Mouse (Mus musculus): Measurements from ENCODE around the gene Ccdc136. TPM values are rescaled to one million over a fixed set of nuclear protein-coding genes. Genes with fewer than 3 reads are reported as not detected.

The Ccdc136 gene
- polyA plus RNA-seq, 1 experiment from 2014 or later = 1.8 TPM

DNA sequence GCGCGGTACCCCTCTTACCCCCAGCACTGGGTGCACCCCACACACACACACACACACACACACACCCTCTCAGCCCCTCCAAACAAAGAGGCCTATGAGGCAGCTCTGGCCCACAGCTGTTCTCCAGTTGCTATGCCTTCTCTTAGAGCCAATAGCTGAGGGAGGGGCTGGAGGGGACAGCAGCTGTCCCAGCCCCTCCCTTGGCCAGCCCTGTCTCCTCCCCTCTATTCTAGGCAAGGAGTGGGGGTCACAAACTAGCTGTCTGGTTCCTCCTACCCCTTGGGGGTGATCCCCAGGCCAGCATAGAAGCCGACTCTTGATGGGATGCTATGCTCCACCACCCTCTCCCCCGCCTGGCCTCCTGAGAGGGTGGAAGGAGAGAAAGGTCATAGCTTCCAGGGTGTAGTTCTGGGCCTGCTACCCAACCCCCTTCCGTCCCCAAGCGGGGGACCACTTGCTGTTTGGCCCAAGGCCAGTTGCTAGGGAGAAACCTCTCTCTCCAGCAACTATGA lies 39.9 kb downstream of the Ccdc136 start:
- DNase-seq (ENCODE audit: low spot score) = no peak

DNA sequence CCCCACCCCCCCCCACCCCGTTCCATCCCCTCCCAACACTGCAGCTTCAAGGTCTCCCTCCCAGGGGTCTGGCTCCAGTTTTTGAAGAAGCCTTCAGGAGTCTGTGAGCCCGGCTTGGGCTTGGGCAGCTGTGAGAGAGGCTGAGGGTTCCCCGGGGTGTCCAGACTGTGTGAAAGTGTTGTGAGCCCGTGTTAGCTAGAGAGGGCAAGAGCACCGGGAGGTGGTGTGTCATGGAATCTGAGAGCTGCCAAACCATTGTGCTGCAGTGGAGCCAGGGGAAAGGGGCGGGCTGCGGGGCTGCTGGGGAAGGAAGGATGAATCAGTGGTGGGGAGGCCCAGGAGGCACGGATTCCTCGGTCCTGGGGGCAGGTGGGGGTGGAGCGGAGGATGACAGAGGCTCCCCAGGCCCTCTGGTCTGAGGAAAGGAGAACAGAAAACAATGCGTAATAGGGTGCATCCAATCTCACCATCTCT lies 40.4 kb downstream of the Ccdc136 start:
- DNase-seq (ENCODE audit: low spot score) = no peak

DNA sequence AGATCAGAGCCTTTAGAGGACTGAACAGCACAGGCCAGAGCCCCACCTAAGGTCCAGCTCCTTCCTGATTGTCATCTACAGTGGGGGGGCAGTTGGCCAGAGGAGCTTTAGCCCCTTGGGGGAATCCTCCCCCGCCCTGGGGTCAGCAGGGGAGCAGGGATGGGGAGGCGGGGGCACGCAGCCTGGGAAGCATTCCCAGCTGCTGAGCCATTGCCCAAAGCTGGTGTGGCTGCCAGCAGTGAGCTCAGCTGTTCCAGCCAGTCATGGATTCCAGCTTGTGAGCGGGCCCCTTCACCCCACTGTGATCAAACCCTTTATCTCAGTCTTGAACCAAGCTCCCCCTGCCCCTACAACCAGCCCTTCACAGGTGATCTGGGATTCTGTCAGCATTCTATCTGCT lies 43.1 kb downstream of the Ccdc136 start:
- DNase-seq (ENCODE audit: low spot score) = no peak

DNA sequence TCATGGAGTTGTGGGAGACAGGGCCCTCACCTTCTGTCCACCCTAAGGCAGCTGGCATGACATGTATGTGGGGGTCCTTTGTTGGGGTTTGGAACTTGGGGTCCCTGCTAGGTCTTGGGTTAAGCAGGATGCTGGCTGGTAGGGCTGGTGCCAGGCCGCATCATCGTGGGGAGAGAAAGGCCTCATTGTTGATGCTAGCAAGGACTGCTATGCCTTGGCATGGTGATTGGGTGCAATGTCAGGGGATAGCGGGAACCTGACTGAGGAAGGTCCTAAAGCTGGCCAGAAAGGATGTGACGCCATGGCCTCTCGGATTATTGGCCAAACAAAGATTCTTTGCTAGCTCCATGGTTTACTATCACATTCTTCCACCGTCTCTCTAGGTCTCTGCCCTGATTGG lies 43.7 kb downstream of the Ccdc136 start:
- DNase-seq (ENCODE audit: low spot score) = no peak

DNA sequence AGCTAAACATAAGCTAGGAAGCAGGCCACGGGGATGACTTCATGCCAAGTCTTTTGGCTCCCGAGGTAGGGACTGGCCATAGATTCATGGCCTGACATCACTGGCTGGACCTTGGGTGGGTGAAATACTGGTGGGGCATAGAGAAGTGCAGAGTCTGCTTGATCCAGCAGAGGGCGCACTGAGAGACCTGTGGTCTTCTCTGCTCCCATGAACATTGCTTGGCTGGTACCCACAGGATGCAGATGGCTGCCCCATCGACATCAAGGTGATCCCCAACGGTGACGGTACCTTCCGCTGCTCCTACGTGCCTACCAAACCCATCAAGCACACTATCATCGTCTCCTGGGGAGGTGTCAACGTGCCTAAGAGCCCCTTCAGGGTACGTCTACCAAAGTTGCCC lies 48.7 kb downstream of the Ccdc136 start:
- DNase-seq (ENCODE audit: low spot score) = peak; percentile 43

DNA sequence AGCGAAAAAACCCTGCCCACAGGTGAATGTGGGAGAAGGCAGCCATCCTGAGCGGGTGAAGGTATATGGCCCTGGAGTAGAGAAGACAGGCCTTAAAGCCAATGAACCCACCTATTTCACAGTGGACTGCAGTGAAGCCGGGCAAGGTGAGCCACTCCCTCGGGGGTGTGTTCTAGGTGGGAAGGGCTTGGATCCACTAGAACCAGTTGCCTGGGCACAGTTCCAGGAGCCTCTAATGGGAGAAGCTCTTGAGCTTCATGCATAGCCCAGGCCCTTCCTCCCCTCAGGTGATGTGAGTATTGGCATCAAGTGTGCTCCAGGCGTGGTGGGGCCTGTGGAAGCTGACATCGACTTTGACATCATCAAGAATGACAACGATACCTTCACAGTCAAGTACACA lies 49.2 kb downstream of the Ccdc136 start:
- no peak for DNase-seq (ENCODE audit: low spot score)

DNA sequence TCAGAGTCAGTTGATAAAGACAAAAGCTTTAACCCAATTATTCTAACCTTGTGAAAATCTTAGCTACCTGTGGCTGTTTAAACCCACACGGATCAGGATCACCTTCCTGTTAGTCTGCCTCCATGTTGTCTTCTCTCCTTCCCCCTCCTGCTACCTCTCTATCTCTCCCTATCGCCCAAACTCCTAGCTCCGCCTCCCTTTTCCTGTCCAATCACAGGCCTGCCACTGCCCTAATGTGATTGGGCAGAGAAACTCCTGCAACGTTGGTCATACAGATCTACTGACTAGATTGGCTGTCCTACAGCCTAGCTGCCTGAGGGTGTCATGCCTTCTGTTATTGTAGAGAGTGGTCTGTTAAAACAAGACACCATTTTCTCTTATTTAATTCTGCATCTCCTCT lies 53.7 kb downstream of the Ccdc136 start:
- no peak for DNase-seq (ENCODE audit: low spot score)

DNA sequence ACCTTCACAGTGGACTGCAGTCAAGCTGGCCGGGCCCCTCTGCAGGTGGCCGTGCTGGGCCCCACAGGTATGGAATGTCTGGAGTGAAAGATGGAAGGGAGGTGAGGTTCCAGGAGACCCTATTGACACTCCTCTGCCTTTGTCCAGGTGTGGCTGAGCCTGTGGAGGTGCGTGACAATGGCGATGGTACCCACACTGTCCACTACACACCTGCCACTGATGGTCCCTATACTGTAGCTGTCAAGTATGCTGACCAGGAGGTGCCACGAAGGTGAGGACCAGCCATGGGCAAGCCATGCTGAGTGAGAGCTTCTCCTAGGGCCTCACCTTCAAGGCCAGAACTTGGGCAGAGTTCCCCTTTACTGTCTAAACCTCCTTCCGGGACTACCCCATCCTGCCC lies 54.6 kb downstream of the Ccdc136 start:
- DNase-seq (ENCODE audit: low spot score) = no peak

DNA sequence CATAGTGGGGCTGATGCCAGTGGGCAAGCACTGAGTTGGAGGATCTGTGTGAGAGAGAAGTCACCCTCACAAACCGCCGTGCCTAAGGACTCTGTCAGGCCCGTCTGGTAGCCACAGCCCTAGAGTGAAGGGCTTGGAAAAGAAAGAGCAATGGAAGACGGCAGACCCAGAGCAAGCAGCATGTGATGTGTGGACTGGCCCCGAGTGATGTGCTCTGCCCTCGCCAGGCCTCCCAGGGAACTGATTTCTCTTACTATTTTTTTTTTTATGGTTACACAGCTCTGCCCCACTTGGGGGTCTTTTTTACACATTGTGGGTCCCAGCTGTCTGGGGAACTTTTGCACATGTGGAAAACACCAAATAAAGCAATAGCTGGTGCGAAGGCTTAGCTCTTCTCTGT lies 65.4 kb downstream of the Ccdc136 start:
- no peak for DNase-seq (ENCODE audit: low spot score)

DNA sequence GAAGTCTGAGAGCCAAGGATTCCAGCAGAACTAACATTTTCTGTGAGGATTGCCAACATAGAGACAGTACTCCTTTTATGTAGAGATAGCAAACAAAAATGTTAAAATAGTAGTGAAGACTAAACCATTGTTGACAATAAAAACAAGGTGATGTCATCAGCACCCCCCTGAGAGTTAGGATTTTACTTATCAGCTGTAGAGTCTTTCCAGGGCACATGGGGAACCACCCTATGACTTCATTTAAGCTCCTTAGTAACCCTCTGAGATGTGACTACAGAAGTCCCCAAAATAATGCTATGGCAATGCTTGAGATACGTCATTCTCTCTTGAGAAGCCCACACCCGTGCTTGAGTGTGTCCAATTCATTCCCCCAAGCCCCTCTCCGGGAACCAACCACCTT lies 67.3 kb downstream of the Ccdc136 start:
- no peak for DNase-seq (ENCODE audit: low spot score)

DNA sequence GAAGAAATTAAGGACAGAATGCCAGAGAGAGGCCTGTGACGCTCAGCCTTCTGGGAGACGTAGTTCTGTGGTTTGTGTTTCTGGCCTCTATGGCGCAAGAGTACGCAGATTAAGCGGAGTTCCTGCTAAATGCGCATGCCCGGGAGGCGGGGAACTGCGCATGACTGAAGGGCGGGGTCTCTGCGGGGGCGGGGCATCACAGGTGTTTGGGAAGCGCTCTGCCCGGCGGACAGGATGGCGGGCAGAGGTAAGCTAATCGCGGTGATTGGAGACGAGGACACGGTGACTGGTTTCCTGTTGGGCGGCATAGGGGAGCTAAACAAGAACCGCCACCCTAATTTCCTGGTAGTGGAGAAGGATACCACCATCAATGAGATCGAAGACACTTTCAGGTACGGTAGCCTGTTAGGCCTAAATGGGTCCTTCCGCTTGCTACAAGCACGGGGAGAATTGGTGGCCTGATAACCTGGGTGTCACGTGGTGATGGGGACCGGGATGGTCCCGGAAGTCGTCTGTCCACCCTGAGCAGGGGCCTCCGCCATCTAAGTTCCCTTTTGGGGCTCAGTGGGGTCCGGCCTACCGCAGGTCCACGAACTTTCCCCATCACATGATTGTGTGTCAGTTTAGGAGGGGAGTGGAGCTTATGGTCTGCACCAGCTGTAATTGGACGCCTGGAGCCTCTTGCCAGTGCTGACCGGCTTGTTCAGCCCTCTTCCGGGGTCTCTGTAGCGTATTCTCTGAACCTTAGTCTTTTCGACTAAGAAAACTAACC lies 71.7 kb downstream of the Ccdc136 start, which contains the start of gene Atp6v1f:
Atp6v1f (plus strand) TSS at position 136 of the 772 bp plus-strand sequence.
- DNase-seq (ENCODE audit: low spot score) = peak; percentile 95

DNA sequence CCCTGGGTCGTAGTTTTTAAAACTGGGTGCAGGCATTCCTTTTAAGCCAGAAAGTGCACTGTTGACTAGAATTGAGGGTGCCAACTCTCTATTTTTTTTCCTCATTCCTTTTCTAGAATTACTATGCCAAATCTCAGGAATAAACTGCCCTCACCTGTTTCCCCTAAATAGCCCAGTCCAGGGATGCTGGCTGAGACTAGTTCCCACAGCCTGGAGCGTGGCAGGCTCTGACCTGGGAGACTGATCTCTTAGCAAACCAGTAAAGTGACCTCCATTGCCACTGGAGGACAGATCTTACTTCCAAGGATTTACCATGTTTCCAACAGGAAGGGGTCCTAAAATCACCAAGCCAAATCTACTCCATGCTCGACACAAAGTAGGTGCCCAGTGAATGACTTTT lies 72.7 kb downstream of the Ccdc136 start:
- DNase-seq (ENCODE audit: low spot score) = no peak

DNA sequence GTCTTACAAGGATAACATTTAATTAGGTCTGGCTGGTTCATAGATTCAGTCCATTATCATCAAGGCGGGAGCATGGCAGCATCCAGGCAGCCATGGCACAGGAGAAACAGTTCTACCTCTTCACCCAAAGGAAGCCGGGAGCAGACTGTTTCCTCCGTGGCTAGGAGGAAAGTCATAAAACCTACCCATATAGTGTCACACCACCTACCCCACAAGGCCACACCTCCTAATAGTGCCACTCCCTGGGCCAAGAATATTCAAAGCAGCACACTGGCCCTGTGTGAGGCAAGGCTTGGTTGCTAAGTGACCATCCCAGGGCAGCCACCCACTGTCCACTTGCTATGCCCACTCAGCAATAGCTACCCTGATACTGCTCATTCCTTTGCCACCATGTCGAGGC lies 75.0 kb downstream of the Ccdc136 start, which contains the start of gene Atp6v1fnb:
Atp6v1fnb (plus strand) TSS at position 301 of the 400 bp plus-strand sequence.
- DNase-seq (ENCODE audit: low spot score) = no peak

DNA sequence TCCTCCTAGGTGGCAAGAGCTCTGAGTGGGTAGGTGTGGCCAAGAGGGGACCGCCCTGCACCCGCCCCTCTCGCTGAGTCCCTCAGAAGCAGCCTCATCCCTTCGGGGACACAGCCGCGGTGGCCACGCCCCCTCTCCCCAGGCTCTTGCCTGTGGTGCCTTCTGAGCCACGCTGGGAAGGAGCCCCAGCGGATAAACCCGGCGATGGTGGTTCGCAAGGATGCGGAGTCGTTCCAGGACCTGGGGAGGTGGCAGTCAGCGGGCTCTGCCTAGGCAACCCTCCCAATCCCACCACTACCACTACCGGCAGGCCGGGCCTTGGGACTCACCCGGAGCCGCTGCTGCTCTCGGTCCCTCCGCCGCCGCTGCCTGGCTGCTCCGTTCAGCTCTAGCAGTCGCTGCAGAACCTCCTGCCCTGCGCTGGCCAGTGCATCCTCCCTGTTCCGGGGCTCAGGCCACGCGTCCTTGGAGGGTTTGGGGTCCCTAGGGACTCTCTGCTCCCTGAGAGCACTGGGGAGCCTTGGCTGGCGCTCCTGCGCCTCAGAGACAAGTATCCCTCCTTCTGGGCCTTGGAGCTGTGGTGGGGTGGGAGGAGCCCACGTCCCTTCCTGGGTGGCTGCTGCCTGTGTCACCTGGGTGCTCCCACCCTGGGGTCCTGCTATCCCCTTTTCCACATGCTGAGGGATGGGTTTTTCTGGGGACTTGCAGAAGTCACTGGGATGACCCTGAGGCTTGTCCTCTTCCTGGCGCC lies 78.0 kb downstream of the Ccdc136 start:
- peak; percentile 86 for DNase-seq (ENCODE audit: low spot score)

DNA sequence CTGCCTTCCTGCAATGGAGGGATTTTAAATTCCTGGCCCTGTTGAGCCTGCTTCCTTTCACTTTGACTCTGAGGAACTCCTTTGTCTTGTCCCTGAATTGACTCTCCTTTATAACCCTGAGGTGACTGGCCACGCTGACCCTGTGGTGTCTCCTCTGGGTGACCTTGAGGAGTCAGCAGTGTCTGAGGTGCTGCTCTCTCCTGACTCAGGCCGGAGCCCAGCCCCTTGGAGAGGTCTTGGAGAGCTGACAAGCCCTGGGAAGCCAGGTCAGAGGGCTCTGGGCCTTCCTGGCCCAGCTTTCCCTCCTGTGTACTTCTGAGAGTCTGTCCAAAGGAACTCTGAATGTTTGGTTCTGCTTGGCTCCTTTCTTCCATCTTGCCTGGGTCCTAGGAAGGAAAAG lies 78.6 kb downstream of the Ccdc136 start:
- no peak for DNase-seq (ENCODE audit: low spot score)

Small RNA genes lying within 50 kb of the gene (microRNA-seq; reads per million reads assigned to microRNA genes)
- gene Gm26220 (ENCODE audit: borderline number of aligned reads) (not detected), gene Gm44354 (ENCODE audit: borderline number of aligned reads) (not detected)

Other genes with a start within 250 kb of the Ccdc136 start
- gene Rbm28, start 231.3 kb upstream of the Ccdc136 start, polyA plus RNA-seq (2015; fragmentation: Nextera tagmentation; extraction: Ambion mirVana) = 30.7 and 31.0 TPM in 2 replicates
- 0.05 and 0.09 TPM in 2 replicates for gene Prrt4, start 216.7 kb upstream of the Ccdc136 start, polyA plus RNA-seq (2015; fragmentation: Nextera tagmentation; extraction: Ambion mirVana)
- gene Impdh1, start 179.9 kb upstream of the Ccdc136 start, polyA plus RNA-seq (2015; fragmentation: Nextera tagmentation; extraction: Ambion mirVana) = 138 and 141 TPM in 2 replicates
- 55.2 and 59.9 TPM in 2 replicates for gene Hilpda, start 123.8 kb upstream of the Ccdc136 start, polyA plus RNA-seq (2015; fragmentation: Nextera tagmentation; extraction: Ambion mirVana)
- gene Fam71f2, start 116.7 kb upstream of the Ccdc136 start, polyA plus RNA-seq (2015; fragmentation: Nextera tagmentation; extraction: Ambion mirVana) = 0.61 and 0.73 TPM in 2 replicates
- not detected in 2 replicates for gene Fam71f1, start 77.2 kb upstream of the Ccdc136 start, polyA plus RNA-seq (2015; fragmentation: Nextera tagmentation; extraction: Ambion mirVana)
- 106 and 118 TPM in 2 replicates for gene Calu, start 48.2 kb upstream of the Ccdc136 start, polyA plus RNA-seq (2015; fragmentation: Nextera tagmentation; extraction: Ambion mirVana)
- gene Opn1sw, start 7.8 kb upstream of the Ccdc136 start, polyA plus RNA-seq (2015; fragmentation: Nextera tagmentation; extraction: Ambion mirVana) = 0.15 and 0.17 TPM in 2 replicates
- 0.17 and 0.35 TPM in 2 replicates for gene Flnc, start 36.9 kb downstream of the Ccdc136 start, polyA plus RNA-seq (2015; fragmentation: Nextera tagmentation; extraction: Ambion mirVana)
- 381 and 416 TPM in 2 replicates for gene Atp6v1f, start 71.4 kb downstream of the Ccdc136 start, polyA plus RNA-seq (2015; fragmentation: Nextera tagmentation; extraction: Ambion mirVana)
- gene Atp6v1fnb, start 75.1 kb downstream of the Ccdc136 start, polyA plus RNA-seq (2015; fragmentation: Nextera tagmentation; extraction: Ambion mirVana) = not detected in 2 replicates
- 0.82 and 1.2 TPM in 2 replicates for gene Kcp, start 111.6 kb downstream of the Ccdc136 start, polyA plus RNA-seq (2015; fragmentation: Nextera tagmentation; extraction: Ambion mirVana)
- gene Irf5, start 130.3 kb downstream of the Ccdc136 start, polyA plus RNA-seq (2015; fragmentation: Nextera tagmentation; extraction: Ambion mirVana) = 12.3 and 13.4 TPM in 2 replicates
- gene Tnpo3, start 213.6 kb downstream of the Ccdc136 start, polyA plus RNA-seq (2015; fragmentation: Nextera tagmentation; extraction: Ambion mirVana) = 68.8 TPM in 2 replicates